9 mouse cellular contexts compared by ENCODE assay signal in the genomic region with DNA sequence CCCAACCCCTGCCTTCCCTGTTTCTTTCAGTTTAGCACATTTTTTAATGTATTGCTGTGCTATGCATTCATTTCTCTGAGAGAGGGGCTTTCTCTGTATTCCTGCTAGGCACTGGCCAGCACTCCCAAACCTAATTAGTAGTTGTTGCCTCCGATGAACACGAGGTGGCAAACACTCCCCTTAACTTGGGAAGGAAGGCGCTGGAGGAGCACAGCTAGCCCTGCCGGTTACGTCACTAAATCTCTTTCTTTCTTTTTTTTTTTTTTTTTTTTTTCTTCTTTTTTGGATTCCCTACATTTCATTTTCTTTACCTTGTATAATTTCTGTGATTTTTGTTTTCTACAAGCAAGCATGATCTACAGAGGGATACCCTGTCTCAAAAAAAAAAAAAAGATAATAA. TPM values are rescaled to one million over a fixed set of nuclear protein-coding genes. Genes with fewer than 3 reads are reported as not detected.
DNase-seq lines count a peak whose midpoint lies in the region; ATAC-seq and TF ChIP-seq lines count a peak whose summit lies in the region.
"Had no signal": no experiment of that assay in that cellular context is flagged by ENCODE, and none has a peak within 500 bp of the region (broad histone marks: within the 10 kb centered on the region; RNA-seq: fewer than 3 reads in every experiment).

No protein-coding gene starts in this region.

- H3K4me3 ChIP-seq in forebrain, postnatal 0 days (ENCODE audit: low read depth, low read length) = no peak overlapping the region
- H3K4me3 ChIP-seq in forebrain, embryonic 13.5 days = no peak overlapping the region

- H3K27ac ChIP-seq in forebrain, postnatal 0 days (ENCODE audit: low read depth, low read length) = no peak overlapping the region
- no peak overlapping the region for H3K27ac ChIP-seq in forebrain, embryonic 13.5 days

- WGBS in forebrain, postnatal 0 days = under 1% methylated on average over 5 of the region's 5 CpGs
- WGBS in forebrain, embryonic 13.5 days = 6% methylated on average over 5 of the region's 5 CpGs

- no peaks in the 10 kb centered on the region for H3K9me3 ChIP-seq in forebrain, postnatal 0 days (ENCODE audit: low read length)
- H3K9me3 ChIP-seq in forebrain, embryonic 13.5 days (replicated peaks) = no peaks in the 10 kb centered on the region

- TF ChIP-seq CTCF in forebrain, postnatal 0 days (IDR thresholded peaks at IDR 0.05; ENCODE audit: low read depth) = peak; percentile 73

- H3K4me1 ChIP-seq in forebrain, postnatal 0 days (ENCODE audit: insufficient read depth) = peaks cover 4% of the 10 kb centered on the region; the same call in 1 of the 2 replicates
- no peaks in the 10 kb centered on the region for H3K4me1 ChIP-seq in forebrain, embryonic 13.5 days

- H3K36me3 ChIP-seq in forebrain, postnatal 0 days (ENCODE audit: insufficient read depth) = no peaks in the 10 kb centered on the region
- H3K36me3 ChIP-seq in forebrain, embryonic 13.5 days (ENCODE audit: poor library complexity, severe bottlenecking) = no peaks in the 10 kb centered on the region

- H3K4me2 ChIP-seq in forebrain, postnatal 0 days (ENCODE audit: low read depth) = no peak overlapping the region
- H3K4me2 ChIP-seq in forebrain, embryonic 13.5 days = no peak overlapping the region

- H3K27me3 ChIP-seq in forebrain, postnatal 0 days (ENCODE audit: insufficient read depth, low read length) = 0 out of 2 replicates have a peak, but pooled peaks cover 5% of the 10 kb centered on the region
- 0 out of 2 replicates have a peak, but pooled peaks cover 5% of the 10 kb centered on the region for H3K27me3 ChIP-seq in forebrain, embryonic 13.5 days

- H3K9ac ChIP-seq in forebrain, postnatal 0 days = no peak overlapping the region
- no peak overlapping the region for H3K9ac ChIP-seq in forebrain, embryonic 13.5 days

- ATAC-seq in forebrain, postnatal 0 days = peak; percentile 84
- ATAC-seq in forebrain, embryonic 13.5 days = no peak
- ATAC-seq in megakaryocyte-erythroid progenitor cell, adult 5-6 weeks (replicated peaks; ENCODE audit: low FRiP score, low TSS enrichment, poor library complexity, severe bottlenecking) = peak; percentile 66; the same call in 1 of the 2 replicates

- peak; percentile 81 for DNase-seq in forebrain, postnatal 0 days
- peak; percentile 35 for DNase-seq in right cerebral cortex, adult 18-20 months
- no peak for DNase-seq in right cerebral cortex, postnatal 36 days (ENCODE audit: low spot score in 2 of 2)
- DNase-seq in embryo, embryonic 11 days = peak; percentile 75
- peak; percentile 62 to 79 for DNase-seq in kidney, postnatal 4 days
- no peak for DNase-seq in urinary bladder, postnatal 10 days (ENCODE audit: low spot score)

RNA-seq across cellular contexts. Expression of a gene that starts 6.9 kb away (rescaled TPM):
- total RNA-seq in forebrain, postnatal 0 days (2014; rRNA removed) = 18.3 and 18.5 TPM in 2 replicates
- polyA plus RNA-seq in forebrain, postnatal 0 days (2015; fragmentation: Nextera tagmentation; extraction: Ambion mirVana) = 10.6 and 14.4 TPM in 2 replicates
- polyA plus RNA-seq in forebrain, embryonic 13.5 days (2015; fragmentation: Nextera tagmentation; extraction: Ambion mirVana) = 11.4 and 12.1 TPM in 2 replicates
- total RNA-seq in megakaryocyte-erythroid progenitor cell, adult 5-6 weeks (2014; fragmentation: Nextera tagmentation) = 82.5 and 95.0 TPM in 2 replicates
- total RNA-seq in megakaryocyte-erythroid progenitor cell, adult 5-6 weeks (2017) = 30.8 and 50.8 TPM in 2 replicates

RNA-seq across cellular contexts. Expression of a gene that starts 39.5 kb away (rescaled TPM):
- total RNA-seq in forebrain, postnatal 0 days (2014; rRNA removed) = not detected in 2 replicates
- 0.10 TPM in 1 of 2 replicates, not detected in the other for polyA plus RNA-seq in forebrain, postnatal 0 days (2015; fragmentation: Nextera tagmentation; extraction: Ambion mirVana)
- polyA plus RNA-seq in forebrain, embryonic 13.5 days (2015; fragmentation: Nextera tagmentation; extraction: Ambion mirVana) = not detected in 2 replicates
- 0.81 and 1.1 TPM in 2 replicates for total RNA-seq in megakaryocyte-erythroid progenitor cell, adult 5-6 weeks (2014; fragmentation: Nextera tagmentation)
- total RNA-seq in megakaryocyte-erythroid progenitor cell, adult 5-6 weeks (2017) = 0.65 and 1.5 TPM in 2 replicates
- total RNA-seq: hematopoietic stem cell, adult 5-6 weeks had no signal

RNA-seq across cellular contexts. Expression of a gene that starts 58.3 kb away (rescaled TPM):
- total RNA-seq in forebrain, postnatal 0 days (2014; rRNA removed) = 9.4 and 9.7 TPM in 2 replicates
- 18.5 and 22.1 TPM in 2 replicates for polyA plus RNA-seq in forebrain, postnatal 0 days (2015; fragmentation: Nextera tagmentation; extraction: Ambion mirVana)
- 13.6 and 14.5 TPM in 2 replicates for polyA plus RNA-seq in forebrain, embryonic 13.5 days (2015; fragmentation: Nextera tagmentation; extraction: Ambion mirVana)
- total RNA-seq in megakaryocyte-erythroid progenitor cell, adult 5-6 weeks (2014; fragmentation: Nextera tagmentation) = 2.2 TPM in 1 of 2 replicates, not detected in the other
- total RNA-seq in megakaryocyte-erythroid progenitor cell, adult 5-6 weeks (2017) = 0.27 and 1.3 TPM in 2 replicates

Comparison
In these comparisons a context has a peak if more than half of its experiments do, and no peak if none do; other contexts are left out.
1. DNase-seq: peak in forebrain, postnatal 0 days (single experiment), right cerebral cortex, adult 18-20 months (single experiment), embryo, embryonic 11 days (single experiment) and kidney, postnatal 4 days (2 of 2); none in right cerebral cortex, postnatal 36 days (0 of 2) and urinary bladder, postnatal 10 days (single experiment).